Mouse (Mus musculus) CH12.LX (cell line): ENCODE measurements around the gene Cnih1.

Source experiments
- CHD2 ChIP-seq: IDR thresholded peaks from 2 replicates; pipeline ENCODE4 v1.6.1; 2011; ENCODE audit warnings: low read length, improper control_type of control experiment
- CTCF ChIP-seq, 2 experiments: IDR thresholded peaks in 1 of 2; conservative IDR thresholded peaks in 1 of 2; 2 replicates each; pipeline ENCODE4 v1.5.1; 2011 to 2012; ENCODE audit warnings: low read depth in 2 of 2, low read length in 2 of 2, improper control_type of control experiment in 1 of 2, inconsistent platforms in 1 of 2, mild to moderate bottlenecking in 1 of 2, moderate library complexity in 1 of 2
- ELF1 ChIP-seq: IDR thresholded peaks from 2 replicates; pipeline ENCODE4 v1.6.1; 2014; ENCODE audit warnings: low read depth, mild to moderate bottlenecking, inconsistent platforms, low read length, improper control_type of control experiment
- ETS1 ChIP-seq: conservative IDR thresholded peaks from 2 replicates; pipeline ENCODE4 v1.6.1; 2012; ENCODE audit warnings: low read depth, mild to moderate bottlenecking, inconsistent platforms, low read length, improper control_type of control experiment, moderate library complexity
- HCFC1 ChIP-seq: IDR thresholded peaks from 2 replicates; pipeline ENCODE4 v1.6.1; 2012; ENCODE audit warnings: low read depth, mild to moderate bottlenecking, inconsistent platforms, low read length, improper control_type of control experiment
- MAZ ChIP-seq: IDR thresholded peaks from 2 replicates; pipeline ENCODE4 v1.6.1; 2012; ENCODE audit warnings: low read depth, mild to moderate bottlenecking, inconsistent platforms, low read length, improper control_type of control experiment, moderate library complexity
- POLR2A ChIP-seq: IDR thresholded peaks from 2 replicates; pipeline ENCODE4 v1.6.1; 2011; ENCODE audit warnings: low read depth, mild to moderate bottlenecking, improper control_type of control experiment, low read length
- ZNF384 ChIP-seq: IDR thresholded peaks from 2 replicates; pipeline ENCODE4 v1.6.1; 2012; ENCODE audit warnings: low read depth, low read length, improper control_type of control experiment, inconsistent platforms

DNA sequence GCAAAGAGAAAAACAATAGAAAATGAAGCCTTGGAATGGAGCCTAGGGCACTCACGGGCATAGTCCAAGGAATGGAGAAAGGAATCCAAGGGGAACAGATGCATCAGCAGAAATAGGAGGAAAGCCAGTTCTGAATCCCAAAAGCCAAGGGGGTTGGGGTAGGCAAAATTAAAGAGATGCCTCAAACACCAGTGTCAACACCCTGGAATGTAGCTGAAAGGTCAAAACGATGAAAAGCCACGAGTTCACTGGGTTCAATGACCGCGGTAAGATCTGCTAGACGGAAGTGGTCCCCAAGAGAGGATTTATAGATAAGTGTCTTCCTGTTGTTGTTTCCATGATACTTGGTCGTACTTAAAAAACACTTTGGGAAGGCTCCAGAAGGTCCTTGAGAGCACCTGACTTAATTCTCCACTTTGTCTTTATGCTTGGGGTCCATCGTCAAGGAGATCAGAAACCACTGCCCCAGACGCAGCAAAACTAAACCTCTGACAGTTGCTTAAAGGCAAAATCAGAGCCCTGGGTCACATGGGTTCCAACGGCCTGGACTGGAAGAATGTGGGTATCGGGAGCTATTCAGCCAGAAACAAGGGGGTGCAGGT is 33.2 kb upstream of the Cnih1 start:
- TF ChIP-seq MAZ (no peak), CHD2 (no peak), POLR2A (no peak), ZNF384 (no peak), HCFC1 (no peak), CTCF (conservative IDR thresholded peaks at IDR 0.05 in 1 of 2, IDR thresholded peaks at IDR 0.05 in 1 of 2; ENCODE audit: low read depth in 2 of 2, low read length in 2 of 2) (no peak), ELF1 (no peak), ETS1 (no peak)
